ENCODE assay signal across 8 mouse cellular contexts in genomic region chr9:55332949-55333348, GRCm38 (mm10). TPM values are rescaled to one million over a fixed set of nuclear protein-coding genes. Genes with fewer than 3 reads are reported as not detected.
DNase-seq lines count a peak whose midpoint lies in the region; ATAC-seq and TF ChIP-seq lines count a peak whose summit lies in the region.

No protein-coding gene starts in this region.

- no peak overlapping the region for H3K9ac ChIP-seq in kidney, postnatal 0 days (ENCODE audit: low read depth, low read length)
- H3K9ac ChIP-seq in liver, embryonic 12.5 days, result no peak overlapping the region

- WGBS in embryonic facial prominence, embryonic 10.5 days, result 26% methylated on average over 7 of the region's 7 CpGs
- 24% methylated on average over 7 of the region's 7 CpGs for WGBS in kidney, postnatal 0 days
- 35% methylated on average over 7 of the region's 7 CpGs for WGBS in liver, embryonic 12.5 days (ENCODE audit: insufficient replicate concordance)

- H3K27me3 ChIP-seq in embryonic facial prominence, embryonic 10.5 days (replicated peaks; ENCODE audit: low read depth, poor library complexity, severe bottlenecking), result peaks cover 43% of the 10 kb centered on the region
- peaks cover 25% of the 10 kb centered on the region for H3K27me3 ChIP-seq in kidney, postnatal 0 days (ENCODE audit: insufficient read depth, low read length)
- H3K27me3 ChIP-seq in liver, embryonic 12.5 days (replicated peaks), result peaks cover 53% of the 10 kb centered on the region

- no peak for TF ChIP-seq CTCF in kidney, postnatal 0 days (IDR thresholded peaks at IDR 0.05; ENCODE audit: low read depth)

- peak; percentile 30 to 33 for DNase-seq in heart, adult 18-20 months
- DNase-seq in heart, adult 8-10 months (ENCODE audit: low spot score), result no peak
- peak; percentile 82 for DNase-seq in adrenal gland, adult 2 months
- peak; percentile 27 for DNase-seq in embryonic facial prominence, embryonic 10.5 days (ENCODE audit: low spot score)
- DNase-seq in kidney, postnatal 0 days (ENCODE audit: low spot score), result peak; percentile 21
- peak; percentile 2 for DNase-seq in ovary, postnatal 10 days (ENCODE audit: low spot score)

- H3K9me3 ChIP-seq in embryonic facial prominence, embryonic 10.5 days, result no peaks in the 10 kb centered on the region
- no peaks in the 10 kb centered on the region for H3K9me3 ChIP-seq in kidney, postnatal 0 days (replicated peaks; ENCODE audit: low read length)
- H3K9me3 ChIP-seq in liver, embryonic 12.5 days (replicated peaks), result no peaks in the 10 kb centered on the region

- no peak overlapping the region for H3K4me3 ChIP-seq in embryonic facial prominence, embryonic 10.5 days
- no peak overlapping the region for H3K4me3 ChIP-seq in kidney, postnatal 0 days (replicated peaks; ENCODE audit: low read depth, low read length)
- H3K4me3 ChIP-seq in liver, embryonic 12.5 days, result no peak overlapping the region

- no peak overlapping the region for H3K27ac ChIP-seq in embryonic facial prominence, embryonic 10.5 days (replicated peaks)
- H3K27ac ChIP-seq in kidney, postnatal 0 days, result no peak overlapping the region
- H3K27ac ChIP-seq in liver, embryonic 12.5 days, result no peak overlapping the region

- H3K4me1 ChIP-seq in embryonic facial prominence, embryonic 10.5 days, result peaks cover 27% of the 10 kb centered on the region
- no peaks in the 10 kb centered on the region for H3K4me1 ChIP-seq in kidney, postnatal 0 days (replicated peaks; ENCODE audit: insufficient read depth, low read length)
- H3K4me1 ChIP-seq in liver, embryonic 12.5 days, result no peaks in the 10 kb centered on the region

- H3K36me3 ChIP-seq in embryonic facial prominence, embryonic 10.5 days (replicated peaks), result no peaks in the 10 kb centered on the region
- H3K36me3 ChIP-seq in kidney, postnatal 0 days (ENCODE audit: insufficient read depth, low read length), result no peaks in the 10 kb centered on the region
- no peaks in the 10 kb centered on the region for H3K36me3 ChIP-seq in liver, embryonic 12.5 days

- H3K4me2 ChIP-seq in kidney, postnatal 0 days (ENCODE audit: low read length), result no peak overlapping the region
- no peak overlapping the region for H3K4me2 ChIP-seq in liver, embryonic 12.5 days

- ATAC-seq in kidney, postnatal 0 days (replicated peaks; ENCODE audit: low FRiP score, low read depth), result no peak
- ATAC-seq in monocyte, adult 5-6 weeks (replicated peaks; ENCODE audit: insufficient number of reproducible peaks, low FRiP score, low TSS enrichment, poor library complexity, severe bottlenecking), result no peak
- no peak for ATAC-seq in liver, embryonic 12.5 days

RNA-seq across cellular contexts. Expression of gene Tmem266, which starts 6.2 kb away (rescaled TPM):
- total RNA-seq in heart, adult 18-20 months (2021), result 1 to 10 TPM; 2.5 to 2.9 TPM
- total RNA-seq in heart, adult 8-10 months (2022), result 1 to 10 TPM; 2.4 to 3.0 (median 2.5) TPM
- total RNA-seq in adrenal gland, adult 2 months (2021), result 1 to 10 TPM in 1 of 2 experiments, under 1 TPM in 1; 0.69 to 1.0 TPM
- 1.5 and 1.6 TPM in 2 replicates for polyA plus RNA-seq in adrenal gland, adult 2 months (2012; rRNA removed)
- polyA plus RNA-seq in embryonic facial prominence, embryonic 10.5 days (2016; fragmentation: Nextera tagmentation; extraction: Ambion mirVana), result 0.48 and 0.52 TPM in 2 replicates
- polyA plus RNA-seq in kidney, postnatal 0 days (2015; fragmentation: Nextera tagmentation; extraction: Ambion mirVana), result 0.25 and 0.33 TPM in 2 replicates
- not detected in 3 replicates for total RNA-seq in monocyte, adult 5-6 weeks (2017)
- not detected in 2 replicates for polyA plus RNA-seq in liver, embryonic 12.5 days (2016; fragmentation: Nextera tagmentation; extraction: Ambion mirVana)

RNA-seq across cellular contexts. Expression of gene Nrg4, which starts 6.3 kb away (rescaled TPM):
- 1 to 10 TPM; 1.6 to 6.1 TPM for total RNA-seq in heart, adult 18-20 months (2021)
- 1 to 10 TPM; 2.1 to 3.8 (median 2.4) TPM for total RNA-seq in heart, adult 8-10 months (2022)
- total RNA-seq in adrenal gland, adult 2 months (2021), result 10 to 100 TPM; 27.8 to 44.6 TPM
- polyA plus RNA-seq in adrenal gland, adult 2 months (2012; rRNA removed), result 12.4 and 18.8 TPM in 2 replicates
- polyA plus RNA-seq in embryonic facial prominence, embryonic 10.5 days (2016; fragmentation: Nextera tagmentation; extraction: Ambion mirVana), result 1.4 and 1.6 TPM in 2 replicates
- polyA plus RNA-seq in kidney, postnatal 0 days (2015; fragmentation: Nextera tagmentation; extraction: Ambion mirVana), result 0.39 and 0.65 TPM in 2 replicates
- 1.4 to 4.7 TPM in 2 of 3 replicates, not detected in the other for total RNA-seq in monocyte, adult 5-6 weeks (2017)
- 0.56 and 0.99 TPM in 2 replicates for polyA plus RNA-seq in liver, embryonic 12.5 days (2016; fragmentation: Nextera tagmentation; extraction: Ambion mirVana)
